Mouse (Mus musculus) cerebellum, postnatal 4 days (tissue): ENCODE data around the gene Izumo2.

ENCODE experiments used
- DNase-seq, 2 experiments: peaks; one replicate each; pipeline ENCODE4 v3.0.0; 2022; ENCODE audit warnings: low spot score in 2 of 2, mixed read lengths in 1 of 2

Izumo2 gene

DNA sequence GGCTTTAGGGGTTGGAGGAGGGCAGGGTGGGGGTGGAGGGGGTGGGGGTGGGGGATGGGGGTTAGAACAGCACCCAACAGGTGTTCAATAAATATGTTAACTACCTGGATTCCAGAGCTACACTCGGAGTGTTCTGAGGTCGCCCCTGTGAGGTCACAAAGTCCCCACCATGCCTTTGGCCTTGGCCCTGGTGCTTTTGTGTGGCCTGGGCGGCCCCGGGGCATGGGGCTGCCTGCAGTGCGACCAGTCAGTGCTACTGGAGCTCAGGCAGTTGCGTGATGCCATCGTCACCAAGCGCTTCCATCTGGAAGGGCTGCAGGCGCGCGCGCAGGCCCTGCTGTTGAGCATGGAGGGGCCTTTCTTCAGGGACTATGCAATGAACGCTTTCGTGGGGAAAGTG is at the start of gene Izumo2:
Gene Izumo2, plus strand, starts transcription at position 169 of the 400 bp plus-strand sequence.
- DNase-seq, result no peak

GRCm38 (mm10) chr7:44661219-44661618 is 47.3 kb upstream of the Izumo2 start:
- no peak for DNase-seq

DNA sequence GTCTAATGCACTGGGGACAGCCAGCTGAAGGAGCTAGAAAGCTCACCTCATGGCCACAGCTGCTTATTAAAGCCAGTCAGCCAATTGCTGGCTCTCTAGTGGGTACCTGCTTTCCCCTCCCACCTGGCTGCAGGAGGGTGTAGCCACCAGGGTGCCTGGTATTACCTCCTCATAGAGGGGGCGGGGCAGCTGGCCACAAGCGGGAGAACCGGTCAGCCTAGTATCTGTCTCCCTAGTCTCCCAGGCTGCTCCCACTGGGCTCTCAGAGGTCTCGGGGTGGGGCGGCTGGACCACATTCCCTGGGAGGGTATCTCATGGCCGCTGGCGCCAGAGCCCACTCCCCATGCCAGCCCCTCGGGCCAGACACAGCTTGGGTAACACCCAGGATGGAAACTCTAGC is 46.4 kb upstream of the Izumo2 start:
- DNase-seq, result no peak

DNA sequence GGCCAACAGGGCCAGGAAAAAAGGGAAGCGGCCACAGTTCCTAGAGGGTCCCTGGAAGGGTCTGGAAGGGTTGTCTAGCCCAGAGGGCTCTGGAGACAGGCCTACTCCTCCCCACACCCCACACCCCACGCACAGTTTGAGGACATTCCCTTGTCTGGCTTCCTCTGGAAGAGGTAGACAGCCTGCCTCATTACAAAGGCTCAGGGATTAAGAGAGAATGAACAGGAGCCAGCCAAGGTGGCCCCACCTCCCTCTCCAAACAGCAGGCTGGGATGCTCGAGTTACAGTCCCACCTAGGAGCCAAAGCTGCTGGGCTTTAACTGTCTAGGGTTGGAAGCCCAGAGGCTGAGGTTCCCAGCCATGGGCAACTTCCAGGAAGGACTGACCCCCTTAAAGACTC is 46.0 kb upstream of the Izumo2 start:
- DNase-seq, result no peak

DNA sequence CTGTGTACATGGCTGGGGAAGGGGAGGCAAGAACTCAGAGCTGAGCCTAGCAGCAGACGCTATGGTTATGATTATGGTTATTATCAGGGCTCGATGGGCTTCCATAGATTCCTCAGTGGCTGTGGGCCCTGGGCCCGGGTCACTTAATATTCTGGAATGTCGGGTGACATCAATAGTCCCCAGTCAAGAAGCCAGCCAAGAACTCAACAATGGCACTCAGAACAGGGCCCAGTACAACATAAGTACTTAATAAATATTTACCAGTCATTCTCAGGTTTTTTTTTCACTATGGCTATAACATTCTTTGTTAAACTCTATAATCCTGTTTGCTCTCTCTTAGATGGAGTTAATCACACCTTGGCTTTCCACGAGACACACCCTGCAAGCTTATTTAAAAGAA is 45.0 kb upstream of the Izumo2 start:
- no peak for DNase-seq

DNA sequence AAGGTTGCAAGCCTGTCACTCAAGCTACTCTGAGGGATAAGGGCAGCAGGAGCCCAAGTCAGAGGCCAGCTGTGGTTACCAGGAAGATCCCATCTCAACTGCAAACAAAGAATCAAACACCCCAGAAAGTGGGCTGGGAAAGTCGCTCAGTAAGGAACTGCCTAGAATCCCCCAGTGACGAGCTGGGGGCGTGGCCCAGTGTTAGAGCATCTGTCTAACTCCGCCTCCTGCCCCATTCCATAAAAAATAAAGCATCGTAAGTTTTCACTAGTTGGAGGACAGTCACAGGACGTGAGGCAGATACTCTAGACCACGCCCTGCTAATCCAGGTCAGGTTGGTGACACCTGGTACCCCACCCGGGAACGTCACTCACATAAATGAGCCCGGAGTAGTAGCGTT is 43.8 kb upstream of the Izumo2 start:
- no peak for DNase-seq

- no peak for DNase-seq
These were observed 42.1 kb upstream of the Izumo2 start for GRCm38 (mm10) chr7:44666462-44666861.

DNA sequence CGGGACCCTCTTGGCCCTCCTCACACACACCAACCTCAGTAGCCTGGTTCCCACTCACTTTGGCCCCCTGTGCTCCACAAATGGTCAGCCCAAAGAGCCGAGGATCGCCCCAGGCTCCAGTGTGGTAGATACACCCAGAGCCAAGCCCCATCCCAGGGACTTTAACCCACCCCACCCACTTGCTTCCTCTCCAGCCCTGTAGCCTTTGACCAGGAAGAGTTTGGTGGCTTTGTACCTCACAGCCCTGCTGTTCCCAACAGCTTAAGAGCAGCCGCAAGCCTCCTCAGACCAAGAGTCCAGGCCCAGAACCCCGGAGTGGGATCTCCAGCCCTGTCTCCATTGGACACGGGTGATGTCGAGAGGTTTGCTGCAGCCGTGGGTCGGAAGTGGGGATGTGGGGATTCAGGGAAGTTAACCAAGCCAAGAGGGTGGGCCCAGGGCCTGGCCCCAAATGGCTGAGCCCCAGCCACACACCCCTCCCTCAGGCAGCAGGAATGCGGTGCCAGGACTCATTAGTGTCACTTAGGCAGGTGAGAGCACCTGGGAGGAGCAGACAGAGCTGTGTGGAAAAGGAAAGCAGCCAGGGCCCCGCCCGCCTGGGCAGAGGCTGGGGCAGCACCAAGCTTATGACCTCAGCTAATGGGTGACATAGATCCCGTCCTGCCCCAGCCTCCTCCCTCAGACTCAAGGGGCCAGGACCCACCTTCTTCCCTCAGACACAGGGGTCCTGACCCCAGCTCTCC is 40.4 kb upstream of the Izumo2 start:
- DNase-seq, result no peak

- no peak for DNase-seq
These were observed 39.4 kb upstream of the Izumo2 start for GRCm38 (mm10) chr7:44669103-44669502.

GRCm38 (mm10) chr7:44670803-44671202 is 37.7 kb upstream of the Izumo2 start, which contains the start of gene Myh14:
TSS of gene Myh14 (minus strand) at chr7:44670843.
- peak; percentile 84 to 89 for DNase-seq

- DNase-seq, result no peak
These were observed 36.3 kb upstream of the Izumo2 start for GRCm38 (mm10) chr7:44672193-44672592.

DNA sequence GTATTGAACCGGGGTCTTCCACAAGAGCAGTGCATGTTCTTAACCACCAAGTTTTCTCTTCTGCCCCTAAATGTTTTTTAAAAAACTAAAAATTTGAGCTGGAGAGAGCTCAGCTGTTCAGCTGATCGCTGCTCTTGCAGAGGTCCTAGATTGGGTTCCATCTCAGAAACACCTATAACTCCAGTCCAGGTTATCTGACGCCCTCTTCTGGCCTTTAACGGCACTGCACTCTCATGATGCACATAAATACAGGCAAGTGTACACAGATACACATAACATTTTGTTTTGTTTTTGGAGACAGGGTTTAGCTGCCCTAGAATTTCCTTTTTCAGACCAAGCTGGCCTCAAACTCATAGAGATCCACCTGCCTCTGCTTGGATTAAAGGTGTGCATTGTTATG is 34.0 kb upstream of the Izumo2 start:
- no peak for DNase-seq

DNA sequence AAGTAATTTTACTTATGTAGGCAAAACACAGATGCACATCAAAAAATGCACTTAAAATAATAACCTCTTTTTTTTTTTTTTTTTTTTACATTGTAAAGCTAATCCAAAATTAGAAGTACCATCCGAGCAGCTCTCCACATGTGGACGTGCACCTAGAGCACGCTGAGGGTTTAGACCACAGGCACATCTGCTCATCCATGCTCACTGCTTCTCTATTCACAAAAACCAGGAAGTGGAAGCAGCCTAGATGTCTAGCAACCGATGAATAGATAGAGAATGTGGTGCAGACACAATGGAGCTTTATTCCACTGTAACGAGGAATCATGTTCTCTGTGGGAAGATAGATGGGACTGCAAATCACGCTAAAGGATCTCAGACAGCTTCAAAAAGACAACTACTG is 33.4 kb upstream of the Izumo2 start:
- no peak for DNase-seq

GRCm38 (mm10) chr7:44676126-44676525 is 32.4 kb upstream of the Izumo2 start:
- no peak for DNase-seq

DNA sequence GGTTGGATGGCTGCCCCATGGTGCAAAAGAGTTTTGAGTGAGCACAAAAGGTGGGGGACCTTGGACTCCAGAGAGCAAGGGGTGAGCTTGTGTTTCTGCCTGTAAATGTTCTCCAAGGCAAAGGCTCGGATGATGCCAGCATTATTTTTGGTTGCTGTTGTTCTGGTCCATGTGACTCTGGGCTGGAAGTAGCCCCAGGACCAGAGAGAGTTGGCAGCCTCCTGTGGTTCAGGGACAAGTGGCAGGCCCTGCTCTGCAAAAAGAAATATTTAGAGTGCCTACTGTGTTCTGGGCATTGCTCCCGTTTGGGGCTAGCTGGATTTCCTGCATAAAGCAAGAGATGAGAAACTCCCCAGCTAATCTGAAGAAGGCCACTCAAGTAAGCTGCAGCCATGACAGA is 31.9 kb upstream of the Izumo2 start:
- peak in 1 of 2 experiments; percentile 17 for DNase-seq

DNA sequence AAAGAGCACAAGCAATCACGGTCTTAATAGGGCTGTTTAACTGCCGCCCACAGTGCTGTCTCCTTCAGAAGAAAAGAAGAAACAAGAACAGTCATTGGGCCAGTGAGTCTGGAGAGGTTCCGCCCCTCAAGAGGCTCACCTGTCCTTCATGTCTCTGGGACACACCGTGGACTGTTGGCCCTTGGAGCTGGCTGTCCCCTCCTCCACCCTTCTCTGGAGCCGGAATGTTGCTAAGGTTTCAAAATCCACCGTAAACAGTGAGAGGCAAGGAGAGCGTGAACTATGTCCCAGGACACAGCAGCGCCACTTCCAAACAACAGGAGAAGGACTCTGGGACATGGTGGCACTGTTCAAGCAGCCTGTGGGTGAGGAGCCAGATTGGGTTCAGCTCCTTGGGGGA is 24.9 kb upstream of the Izumo2 start:
- no peak for DNase-seq

GRCm38 (mm10) chr7:44685531-44686402 is 22.8 kb upstream of the Izumo2 start:
- DNase-seq, result peak in 1 of 2 experiments; percentile 32

DNA sequence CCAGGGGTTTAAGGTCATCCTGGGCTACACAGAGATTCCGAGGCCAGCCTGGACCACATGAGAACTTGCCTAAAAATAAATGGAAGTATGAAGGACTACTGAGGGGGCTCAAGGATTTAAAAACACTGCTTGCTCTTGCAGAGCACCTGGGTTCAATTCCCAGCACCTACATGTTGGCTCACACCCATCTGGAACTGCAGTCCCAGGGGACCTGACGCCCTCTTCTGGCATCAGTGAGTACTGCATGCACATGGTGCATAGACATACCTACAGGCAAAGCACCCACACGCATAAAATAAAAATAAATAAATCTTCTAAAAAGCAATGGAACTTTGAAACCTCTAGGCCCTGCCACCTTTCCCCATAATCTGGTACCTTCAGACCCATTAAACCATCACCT is 19.7 kb upstream of the Izumo2 start:
- DNase-seq, result no peak

GRCm38 (mm10) chr7:44689331-44689730 is 19.2 kb upstream of the Izumo2 start:
- no peak for DNase-seq

DNA sequence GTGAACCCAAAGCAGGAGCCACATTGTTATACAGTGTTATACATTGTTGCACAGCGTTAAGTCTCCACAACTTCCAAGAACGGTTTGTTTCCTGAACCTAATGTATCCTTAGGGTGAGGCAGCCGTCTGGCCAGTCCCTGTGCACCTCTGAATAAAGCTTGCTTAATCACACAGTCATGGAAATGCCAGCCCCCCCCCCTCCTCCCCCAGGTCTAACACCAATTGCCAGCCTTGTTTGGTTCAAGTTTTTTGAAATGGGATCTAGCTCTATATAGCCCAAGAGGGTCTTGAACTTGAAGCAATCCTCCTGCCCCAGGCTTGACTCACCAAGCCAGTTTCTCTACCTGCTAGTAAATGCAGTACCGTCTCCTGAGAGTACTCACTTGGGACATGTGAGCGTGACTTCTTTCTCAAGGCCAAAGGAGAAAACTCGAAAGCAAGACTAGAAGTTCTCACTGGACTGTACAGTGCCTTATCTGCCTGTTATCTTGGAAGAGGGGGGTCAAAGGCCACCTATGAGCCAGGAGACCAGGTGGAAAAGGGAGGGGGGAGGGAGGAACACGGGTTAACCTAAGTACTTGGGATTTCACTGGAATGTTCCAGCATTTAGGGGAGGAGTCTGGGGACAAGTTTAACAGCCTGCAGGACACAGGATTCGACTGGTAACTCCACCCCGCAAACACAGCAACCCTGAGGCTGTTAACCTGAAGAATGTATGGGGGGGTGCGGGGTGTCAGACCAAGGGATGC is 14.9 kb upstream of the Izumo2 start:
- DNase-seq, result no peak

DNA sequence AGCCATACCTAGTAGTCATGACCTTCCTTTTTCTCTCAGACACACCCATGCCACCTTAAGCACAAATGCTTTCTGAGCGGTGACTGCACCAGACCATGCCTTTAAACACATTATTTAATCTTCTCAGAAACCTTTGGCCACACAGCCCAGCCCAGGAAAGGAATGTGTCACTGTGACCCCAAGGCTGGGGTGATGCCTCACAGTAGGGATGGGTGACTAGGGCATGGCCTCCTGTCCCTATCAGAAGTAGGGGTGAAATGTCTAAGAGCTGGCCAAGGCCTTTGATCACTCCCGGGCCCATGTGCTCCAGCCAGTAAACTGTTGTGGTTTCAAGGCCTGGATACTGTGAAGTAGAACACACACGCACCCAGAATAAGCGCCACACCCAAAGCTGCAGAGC is 13.3 kb upstream of the Izumo2 start:
- DNase-seq, result no peak

GRCm38 (mm10) chr7:44697191-44697710 is 11.3 kb upstream of the Izumo2 start:
- peak in 1 of 2 experiments; percentile 24 for DNase-seq
